Mouse (Mus musculus) heart, embryonic 14.5 days (tissue): Measurements from ENCODE around the gene Gm49396. TPM values are rescaled to one million over a fixed set of nuclear protein-coding genes. Genes with fewer than 3 reads are reported as not detected.

Experiments used
- ATAC-seq: fragments of 200-750 bp; cut with Nextera tagmentation; 2 replicates; pipeline ENCODE4 v1.8.0; 2017; ENCODE audit warnings: low read depth, moderate TSS enrichment; ENCODE audit not compliant: insufficient number of reproducible peaks, insufficient read depth, low FRiP score
- H3K27ac ChIP-seq, 2 experiments: fragments of 200-500 bp in 1 of 2; fragments of 300-500 bp in 1 of 2; sonication (generic) in 1 of 2; replicated peaks in 1 of 2; 2 replicates each; pipeline ENCODE4 v1.5.1; 2012 to 2014; ENCODE audit warnings: low read depth in 2 of 2, low read length in 2 of 2, control low read depth in 1 of 2, mild to moderate bottlenecking in 1 of 2, mixed read lengths in 1 of 2; ENCODE audit not compliant: control insufficient read depth in 1 of 2, insufficient read depth in 1 of 2
- H3K27me3 ChIP-seq: fragments of 300-500 bp; sonication (generic); 2 replicates; pipeline ENCODE4 v1.6.1; 2014; ENCODE audit warnings: mild to moderate bottlenecking, low read length, control low read depth; ENCODE audit not compliant: control insufficient read depth, insufficient read depth
- H3K36me3 ChIP-seq: fragments of 300-500 bp; sonication (generic); 2 replicates; pipeline ENCODE4 v1.6.1; 2014; ENCODE audit warnings: mild to moderate bottlenecking, control low read depth, low read length, mixed read lengths; ENCODE audit not compliant: control insufficient read depth, insufficient read depth
- H3K4me1 ChIP-seq, 2 experiments: fragments of 200-500 bp in 1 of 2; fragments of 300-500 bp in 1 of 2; sonication (generic) in 1 of 2; 2 replicates each; pipeline ENCODE4 v1.6.1; 2012 to 2014; ENCODE audit warnings: low read length in 2 of 2, control low read depth in 1 of 2, mixed read lengths in 1 of 2; ENCODE audit not compliant: control insufficient read depth in 2 of 2, insufficient read depth in 2 of 2
- H3K4me2 ChIP-seq: fragments of 300-500 bp; sonication (generic); 2 replicates; pipeline ENCODE4 v1.6.1; 2014; ENCODE audit warnings: mild to moderate bottlenecking, low read length
- H3K4me3 ChIP-seq, 2 experiments: fragments of 200-500 bp in 1 of 2; fragments of 300-500 bp in 1 of 2; sonication (generic) in 1 of 2; 2 replicates each; pipeline ENCODE4 v1.5.1; 2012 to 2014; ENCODE audit warnings: low read length in 2 of 2, mild to moderate bottlenecking in 2 of 2, control low read depth in 1 of 2, low read depth in 1 of 2, moderate library complexity in 1 of 2; ENCODE audit not compliant: control insufficient read depth in 1 of 2, insufficient read depth in 1 of 2
- H3K9ac ChIP-seq: fragments of 300-500 bp; sonication (generic); 2 replicates; pipeline ENCODE4 v1.6.1; 2014; ENCODE audit warnings: mild to moderate bottlenecking, low read length
- H3K9me3 ChIP-seq: fragments of 300-500 bp; sonication (generic); 2 replicates; pipeline ENCODE4 v1.6.1; 2016; ENCODE audit warnings: low read length, control low read depth; ENCODE audit not compliant: control insufficient read depth
- WGBS: fragments of 180-500 bp; shearing (Covaris S2); extraction: QIAGEN DNeasy Blood & Tissue Kit; methylation state at CpG from one replicate; pipeline ENCODE4 v1.1.7; 2014; 5-methylcytosine and 5-hydroxymethylcytosine counted together
- polyA plus RNA-seq: library from polyadenylated mRNA; unstranded; fragments of >200 nt; fragmentation: Nextera tagmentation; extraction: Ambion mirVana; gene quantifications from 2 replicates; pipeline ENCODE4 v1.2.1, GENCODE M21; 2014

Gene Gm49396
- polyA plus RNA-seq, 1 experiment from 2014 or later, result 5.3 TPM

DNA sequence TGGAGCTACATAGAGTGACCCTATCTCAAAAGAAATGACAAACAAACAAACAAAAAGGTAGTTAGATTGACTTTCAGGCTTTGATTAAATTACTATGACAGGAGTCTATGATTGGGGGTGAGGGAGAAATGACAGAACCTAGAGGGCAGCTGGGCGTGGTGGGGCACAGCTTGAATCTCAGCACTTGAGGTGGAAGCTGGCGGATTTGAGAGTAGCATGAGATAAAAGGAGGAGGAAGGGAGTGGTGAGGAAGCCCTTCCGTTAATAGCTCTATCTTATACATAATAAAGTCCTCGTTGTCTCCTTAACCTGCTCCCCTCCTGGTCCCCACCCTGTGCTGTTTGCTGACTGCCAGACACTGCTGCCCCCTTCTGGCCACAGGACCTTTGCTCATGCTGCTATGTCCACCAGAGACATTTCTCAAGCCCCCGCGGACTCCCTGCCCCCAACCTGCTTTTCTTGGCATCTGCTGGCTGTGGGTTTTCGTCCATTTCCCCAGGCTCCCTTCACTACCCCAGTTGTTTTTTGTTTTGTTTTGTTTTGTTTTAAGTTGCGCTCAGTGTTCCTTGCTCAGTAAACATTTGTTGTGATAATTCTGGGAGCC, 44.7 kb downstream of the Gm49396 start:
- Histone ChIP-seq H3K4me3 (no peak overlapping the region), H3K27ac (no peak overlapping the region), H3K27me3 (no peaks in the 10 kb centered on the region), H3K4me1 (peaks cover 8 to 10% of the 10 kb centered on the region in 2 experiments), H3K4me2 (no peak overlapping the region), H3K9me3 (no peaks in the 10 kb centered on the region), H3K9ac (no peak overlapping the region), H3K36me3 (no peaks in the 10 kb centered on the region)
- WGBS, result 23% methylated on average over 8 of the region's 8 CpGs
- ATAC-seq, result no peak

DNA sequence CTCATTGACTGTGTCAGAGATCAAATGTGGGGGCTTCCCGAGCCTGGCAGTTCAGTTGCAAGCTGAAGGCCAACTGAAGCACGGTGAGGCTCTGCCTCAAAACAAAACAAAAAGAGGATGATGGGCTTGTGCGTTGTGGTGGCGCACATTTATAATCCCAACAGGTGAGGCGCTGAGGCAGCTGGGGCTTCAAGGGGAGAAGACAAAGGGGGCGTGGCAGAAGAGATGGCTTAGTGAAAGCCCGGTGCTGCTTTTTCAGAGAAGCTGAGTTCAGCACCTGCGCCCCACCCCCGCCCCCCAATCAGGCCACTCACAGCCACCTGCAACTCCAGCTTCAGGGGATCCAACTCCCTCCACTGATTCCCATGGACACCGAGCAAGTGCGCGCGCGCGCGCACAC, 45.3 kb downstream of the Gm49396 start:
- no peaks in the 10 kb centered on the region for H3K9me3 ChIP-seq
- no peak overlapping the region for H3K27ac ChIP-seq
- WGBS, result 48% methylated on average over 16 of the region's 16 CpGs
- no peaks in the 10 kb centered on the region for H3K27me3 ChIP-seq
- no peak for ATAC-seq
- H3K36me3 ChIP-seq, result no peaks in the 10 kb centered on the region
- no peak overlapping the region for H3K4me3 ChIP-seq
- no peak overlapping the region for H3K9ac ChIP-seq
- peaks cover 8 to 10% of the 10 kb centered on the region in 2 experiments for H3K4me1 ChIP-seq
- H3K4me2 ChIP-seq, result no peak overlapping the region

DNA sequence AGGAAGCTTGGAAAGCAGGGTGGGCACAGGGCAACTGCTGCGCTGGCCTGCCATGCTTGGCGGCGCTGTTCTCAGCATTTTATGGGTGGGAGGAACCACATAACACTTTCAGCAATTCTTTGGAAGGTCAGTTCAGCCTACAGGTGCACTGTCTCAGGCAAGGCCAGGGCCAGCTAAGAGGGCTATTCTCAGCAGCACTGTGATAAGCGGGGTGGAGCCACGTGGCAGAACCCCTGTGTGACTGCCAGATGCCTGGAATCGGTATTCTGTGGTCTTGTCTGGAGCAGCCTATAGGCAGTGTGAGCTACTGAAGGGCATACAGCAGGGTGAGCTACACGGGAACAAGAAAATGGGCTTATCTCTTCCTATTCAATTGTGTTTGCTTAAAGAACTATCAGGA, 46.9 kb downstream of the Gm49396 start:
- H3K27ac ChIP-seq, result peak overlapping the region; percentile 35 to 42
- H3K4me3 ChIP-seq, result no peak overlapping the region
- H3K36me3 ChIP-seq, result no peaks in the 10 kb centered on the region
- peak overlapping the region; percentile 46; the same call in 1 of the 2 replicates for H3K9ac ChIP-seq
- no peak overlapping the region for H3K4me2 ChIP-seq
- WGBS, result 28% methylated on average over 7 of the region's 7 CpGs
- H3K9me3 ChIP-seq, result no peaks in the 10 kb centered on the region
- ATAC-seq, result peak; percentile 68; the same call in 1 of the 2 replicates
- H3K4me1 ChIP-seq, result peaks cover 8 to 10% of the 10 kb centered on the region in 2 experiments
- no peaks in the 10 kb centered on the region for H3K27me3 ChIP-seq

DNA sequence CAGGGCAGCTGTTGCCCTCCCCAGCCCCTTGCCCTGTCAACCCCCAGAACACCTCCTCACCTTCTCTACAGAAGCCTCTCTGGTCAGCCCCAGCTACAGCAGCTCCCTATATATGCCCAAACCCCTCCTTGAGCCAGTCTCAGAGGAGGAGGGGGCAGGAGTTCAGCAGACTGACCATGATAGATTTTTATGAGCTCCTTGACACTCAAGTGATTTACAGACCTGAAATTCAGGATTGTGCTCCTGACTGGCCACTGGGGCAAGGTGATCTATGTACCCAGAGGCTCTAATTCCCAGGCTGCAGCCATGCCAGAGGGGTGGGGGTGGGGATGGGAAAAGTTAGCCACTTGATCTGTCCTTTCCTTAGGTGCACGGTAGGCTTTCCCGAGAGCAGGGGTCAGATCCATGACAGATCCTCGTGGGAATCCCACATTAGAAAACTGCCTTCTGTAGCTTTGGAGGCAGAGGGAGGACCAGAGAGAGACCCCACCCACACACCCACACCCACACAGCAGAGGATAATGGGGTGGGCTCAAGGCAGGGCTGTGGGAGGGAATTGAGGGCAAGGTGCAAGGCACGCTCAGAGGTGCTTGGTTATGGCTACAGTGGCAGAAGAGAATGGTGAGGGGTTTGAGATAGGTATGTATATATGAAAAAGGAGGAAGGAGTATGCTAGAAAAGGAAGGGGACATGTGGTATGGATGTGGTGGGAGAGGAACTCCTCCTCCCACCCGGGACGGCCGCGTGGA, 49.7 kb downstream of the Gm49396 start, which contains the start of gene Upk1a:
Gene Upk1a, minus strand, starts transcription at position 194 of the 749 bp plus-strand sequence.
- ATAC-seq, result no peak
- Histone ChIP-seq H3K27me3 (no peaks in the 10 kb centered on the region), H3K9me3 (no peaks in the 10 kb centered on the region), H3K27ac (no peak within 1 kb of the TSS), H3K9ac (no peak within 1 kb of the TSS), H3K4me3 (no peak within 1 kb of the TSS), H3K4me1 (peaks cover 8 to 10% of the 10 kb centered on the region in 2 experiments), H3K4me2 (no peak within 1 kb of the TSS), H3K36me3 (peaks cover 24% of the 10 kb centered on the region)
- WGBS, result 80% methylated on average over 8 of the region's 8 CpGs

DNA sequence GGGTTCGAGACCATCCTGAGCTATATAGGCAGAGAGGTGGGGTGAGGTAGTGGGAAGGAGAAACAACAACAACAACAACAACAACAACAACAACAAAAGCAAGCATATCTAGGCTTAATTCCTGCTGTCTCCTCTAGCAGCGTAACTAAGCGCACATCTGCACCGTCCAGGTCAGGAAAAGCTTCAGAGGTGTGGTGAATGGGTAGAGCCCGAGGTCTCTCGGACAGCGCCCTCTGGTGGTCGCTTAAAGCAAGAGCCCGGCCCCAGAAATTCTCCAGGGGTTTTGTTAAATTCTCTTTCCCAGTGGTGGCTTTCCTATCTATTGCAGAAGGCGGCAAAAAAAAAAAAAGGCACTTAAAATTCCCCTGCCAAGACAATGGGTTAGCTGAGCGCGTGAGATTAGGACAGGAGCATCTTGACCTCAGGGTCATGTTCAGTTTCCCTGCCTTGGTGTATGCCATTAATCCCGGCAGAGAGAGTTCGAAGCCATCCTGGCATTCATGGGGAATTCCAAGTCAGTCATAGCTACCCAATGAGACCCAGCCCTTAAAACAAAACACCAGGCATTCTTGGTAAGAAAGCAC, 50.5 kb downstream of the Gm49396 start:
- H3K36me3 ChIP-seq, result peaks cover 32% of the 10 kb centered on the region
- H3K9ac ChIP-seq, result no peak overlapping the region
- H3K4me2 ChIP-seq, result no peak overlapping the region
- 20% methylated on average over 14 of the region's 14 CpGs for WGBS
- no peak overlapping the region for H3K27ac ChIP-seq
- H3K4me3 ChIP-seq, result no peak overlapping the region
- ATAC-seq, result no peak; the same call in 1 of the 2 replicates
- peaks cover 8 to 10% of the 10 kb centered on the region in 2 experiments for H3K4me1 ChIP-seq
- H3K27me3 ChIP-seq, result no peaks in the 10 kb centered on the region
- H3K9me3 ChIP-seq, result no peaks in the 10 kb centered on the region

DNA sequence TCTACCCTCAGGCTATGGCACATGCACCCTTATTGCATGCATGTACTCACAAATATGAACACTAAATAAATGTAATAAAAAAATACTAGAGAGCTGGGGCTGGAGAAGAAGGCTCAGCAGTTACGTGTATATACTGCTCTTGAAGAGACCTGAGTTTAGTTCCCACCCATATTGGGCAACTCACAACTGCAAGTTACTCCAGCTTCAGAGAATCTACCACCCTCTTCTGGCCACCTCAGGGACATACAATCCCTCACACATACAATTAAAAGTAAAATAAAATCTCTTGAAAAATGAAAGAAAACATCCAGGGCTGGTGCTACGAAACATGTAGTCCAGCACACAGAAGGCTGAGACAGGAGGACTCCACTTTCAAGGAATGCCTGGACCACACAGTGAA, 51.3 kb downstream of the Gm49396 start:
- no peak overlapping the region for H3K4me3 ChIP-seq

DNA sequence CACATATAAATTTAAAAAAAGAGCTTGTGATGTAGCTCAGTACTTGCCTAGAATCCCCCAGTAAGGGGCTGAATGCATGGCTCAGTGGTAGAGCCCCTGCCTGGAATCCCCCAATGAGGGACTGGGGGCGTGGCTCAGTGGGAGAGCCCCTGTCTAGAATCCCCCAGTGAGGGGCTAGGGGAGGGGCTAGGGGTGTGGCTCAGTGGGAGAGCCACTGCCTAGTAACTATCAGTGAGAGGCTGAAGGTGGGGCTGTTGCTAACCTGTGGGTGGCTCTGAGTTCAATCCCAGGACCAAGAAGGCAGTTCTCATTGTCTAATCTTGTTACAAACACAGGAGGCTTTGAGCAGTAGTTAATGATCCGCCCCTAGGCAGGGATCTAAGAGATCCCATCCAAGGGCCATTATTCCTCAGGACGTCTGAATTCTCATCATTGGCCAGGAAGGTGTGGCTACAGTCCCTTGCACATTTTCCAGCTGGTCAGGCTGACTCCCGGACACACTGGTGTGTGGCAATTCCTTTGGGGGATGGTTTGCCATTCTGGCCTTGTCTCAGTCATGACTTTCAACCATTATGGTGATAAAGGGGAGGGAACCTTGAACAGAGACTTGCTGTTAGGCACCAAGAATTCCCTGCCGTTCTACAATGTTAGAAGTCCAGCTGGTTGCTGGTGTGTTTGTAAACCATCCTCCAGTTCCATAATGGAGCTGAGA, 52.1 kb downstream of the Gm49396 start:
- Histone ChIP-seq H3K27me3 (no peaks in the 10 kb centered on the region), H3K36me3 (peaks cover 46% of the 10 kb centered on the region), H3K4me3 (no peak overlapping the region), H3K9ac (no peak overlapping the region), H3K9me3 (no peaks in the 10 kb centered on the region), H3K4me2 (no peak overlapping the region), H3K27ac (no peak overlapping the region), H3K4me1 (peaks cover 2 to 3% of the 10 kb centered on the region in 2 experiments; a peak in 3 of 4 replicates)
- 52% methylated on average over 5 of the region's 5 CpGs for WGBS
- no peak for ATAC-seq

More for the DNA sequence above, 51.3 kb downstream of the Gm49396 start:
- 77% methylated on average over 2 of the region's 2 CpGs for WGBS
- peaks cover 8 to 10% of the 10 kb centered on the region in 2 experiments for H3K4me1 ChIP-seq
- H3K9ac ChIP-seq, result no peak overlapping the region
- no peak overlapping the region for H3K27ac ChIP-seq
- H3K9me3 ChIP-seq, result no peaks in the 10 kb centered on the region
- no peak overlapping the region for H3K4me2 ChIP-seq
- no peaks in the 10 kb centered on the region for H3K27me3 ChIP-seq
- no peak for ATAC-seq
- H3K36me3 ChIP-seq, result peaks cover 41% of the 10 kb centered on the region
